Mouse (Mus musculus) mammary gland, adult 2 months (tissue): Measurements from ENCODE around the gene Sept7. TPM values are rescaled to one million over a fixed set of nuclear protein-coding genes. Genes with fewer than 3 reads are reported as not detected.

Experiments
- polyA plus RNA-seq: library from polyadenylated mRNA; depleted of rRNA; stranded (reverse); fragments of >200 nt; gene quantifications from 2 replicates; pipeline ENCODE4 v1.2.3, GENCODE M21; 2012; ENCODE audit warnings: low replicate concordance; rRNA removed

Gene Sept7
- 5.6 and 15.3 TPM in 2 replicates for polyA plus RNA-seq

GRCm38 (mm10) chr9:25252283-25252726 is at the start of gene Sept7:
TSS of gene Sept7 (plus strand) at chr9:25252439.

Other genes starting within 250 kb of the Sept7 start
- not detected in 2 replicates for gene Gm10181, start 163.0 kb upstream of the Sept7 start, polyA plus RNA-seq
- gene Herpud2, start 100.6 kb upstream of the Sept7 start, polyA plus RNA-seq = 34.3 and 78.0 TPM in 2 replicates
- gene Eepd1, start 229.1 kb downstream of the Sept7 start, polyA plus RNA-seq = 36.8 and 50.2 TPM in 2 replicates